Mouse (Mus musculus) layer of hippocampus, adult 2 months (tissue): Measurements from ENCODE around the gene Cnnm4. TPM values are rescaled to one million over a fixed set of nuclear protein-coding genes. Genes with fewer than 3 reads are reported as not detected.

Experiments used
- DNase-seq, 2 experiments: peaks; one replicate each; pipeline ENCODE4 v3.0.0; 2022; ENCODE audit warnings: low spot score in 2 of 2
- H3K27ac ChIP-seq: fragments of 200-600 bp; 2 replicates; pipeline ENCODE4 v1.8.1; 2022
- H3K4me3 ChIP-seq: fragments of 200-600 bp; 2 replicates; pipeline ENCODE4 v1.8.1; 2022; ENCODE audit warnings: mild to moderate bottlenecking
- CTCF ChIP-seq: fragments of 200-600 bp; conservative IDR thresholded peaks from 2 replicates; pipeline ENCODE4 v1.8.1; 2022; ENCODE audit warnings: antibody characterized with exemption, mild to moderate bottlenecking, moderate library complexity
- total RNA-seq, 2 experiments: library from RNA; stranded (reverse); gene quantifications; 2 replicates each; pipeline ENCODE4 v1.2.3; 2021

Cnnm4 gene
- total RNA-seq, 2 experiments from 2014 or later: 16.9 to 17.2 TPM

- peak; percentile 26 to 46 for DNase-seq
- H3K4me3 ChIP-seq: peak overlapping the region; percentile 86
- TF ChIP-seq CTCF: no peak; the same call in 1 of the 2 replicates
Measured at GRCm38 (mm10) chr1:36512089-36512965, 40.9 kb downstream of the Cnnm4 start.

GRCm38 (mm10) chr1:36512966-36513280 lies 41.5 kb downstream of the Cnnm4 start:
- Histone ChIP-seq H3K27ac (peak overlapping the region; percentile 79), H3K4me3 (peak overlapping the region; percentile 77)
- no peak for TF ChIP-seq CTCF
- DNase-seq: no peak

More at GRCm38 (mm10) chr1:36512089-36512965, 40.9 kb downstream of the Cnnm4 start:
- H3K27ac ChIP-seq: peak overlapping the region; percentile 99

- no peak for TF ChIP-seq CTCF
- H3K27ac ChIP-seq: peak overlapping the region; percentile 79; the same call in 1 of the 2 replicates
- DNase-seq: peak in 1 of 2 experiments; percentile 38
- peak overlapping the region; percentile 77 for H3K4me3 ChIP-seq
Measured at GRCm38 (mm10) chr1:36513310-36513709, 41.9 kb downstream of the Cnnm4 start.

GRCm38 (mm10) chr1:36513718-36514117 lies 42.3 kb downstream of the Cnnm4 start:
- no peak for DNase-seq
- peak; percentile 73 for TF ChIP-seq CTCF
- peak overlapping the region; percentile 77 for H3K4me3 ChIP-seq
- H3K27ac ChIP-seq: peak overlapping the region; percentile 79; the same call in 1 of the 2 replicates

GRCm38 (mm10) chr1:36518259-36518658 lies 46.8 kb downstream of the Cnnm4 start:
- no peak for TF ChIP-seq CTCF
- Histone ChIP-seq H3K4me3 (no peak overlapping the region), H3K27ac (no peak overlapping the region)

GRCm38 (mm10) chr1:36519626-36520025 lies 48.2 kb downstream of the Cnnm4 start:
- Histone ChIP-seq H3K4me3 (no peak overlapping the region), H3K27ac (no peak overlapping the region)
- no peak for TF ChIP-seq CTCF
- no peak for DNase-seq

More at GRCm38 (mm10) chr1:36518259-36518658, 46.8 kb downstream of the Cnnm4 start:
- DNase-seq: no peak

- TF ChIP-seq CTCF: no peak
- DNase-seq: no peak
- no peak overlapping the region for H3K27ac ChIP-seq
- no peak overlapping the region for H3K4me3 ChIP-seq
Measured at GRCm38 (mm10) chr1:36522210-36522609, 50.8 kb downstream of the Cnnm4 start.

GRCm38 (mm10) chr1:36523332-36524013 lies 52.1 kb downstream of the Cnnm4 start:
- H3K4me3 ChIP-seq: no peak overlapping the region
- TF ChIP-seq CTCF: no peak
- no peak overlapping the region for H3K27ac ChIP-seq
- DNase-seq: no peak

GRCm38 (mm10) chr1:36524058-36524457 lies 52.6 kb downstream of the Cnnm4 start:
- TF ChIP-seq CTCF: no peak
- no peak overlapping the region for H3K4me3 ChIP-seq
- no peak for DNase-seq
- H3K27ac ChIP-seq: no peak overlapping the region

- no peak overlapping the region for H3K4me3 ChIP-seq
- H3K27ac ChIP-seq: no peak overlapping the region
- no peak for TF ChIP-seq CTCF
- no peak for DNase-seq
Measured at GRCm38 (mm10) chr1:36525774-36526173, 54.4 kb downstream of the Cnnm4 start.

- Histone ChIP-seq H3K27ac (no peak overlapping the region), H3K4me3 (no peak overlapping the region)
- no peak for DNase-seq
- no peak for TF ChIP-seq CTCF
Measured at GRCm38 (mm10) chr1:36526903-36527302, 55.5 kb downstream of the Cnnm4 start.

GRCm38 (mm10) chr1:36528351-36528750 lies 56.9 kb downstream of the Cnnm4 start:
- H3K4me3 ChIP-seq: no peak overlapping the region
- DNase-seq: no peak
- no peak overlapping the region for H3K27ac ChIP-seq
- TF ChIP-seq CTCF: no peak

- no peak for TF ChIP-seq CTCF
- H3K4me3 ChIP-seq: no peak overlapping the region
- no peak for DNase-seq
Measured at GRCm38 (mm10) chr1:36529274-36529673, 57.9 kb downstream of the Cnnm4 start.

More at GRCm38 (mm10) chr1:36529274-36529673, 57.9 kb downstream of the Cnnm4 start:
- H3K27ac ChIP-seq: no peak overlapping the region
